Comparison of ENCODE assay signal across 27 mouse cellular contexts in the genomic region with DNA sequence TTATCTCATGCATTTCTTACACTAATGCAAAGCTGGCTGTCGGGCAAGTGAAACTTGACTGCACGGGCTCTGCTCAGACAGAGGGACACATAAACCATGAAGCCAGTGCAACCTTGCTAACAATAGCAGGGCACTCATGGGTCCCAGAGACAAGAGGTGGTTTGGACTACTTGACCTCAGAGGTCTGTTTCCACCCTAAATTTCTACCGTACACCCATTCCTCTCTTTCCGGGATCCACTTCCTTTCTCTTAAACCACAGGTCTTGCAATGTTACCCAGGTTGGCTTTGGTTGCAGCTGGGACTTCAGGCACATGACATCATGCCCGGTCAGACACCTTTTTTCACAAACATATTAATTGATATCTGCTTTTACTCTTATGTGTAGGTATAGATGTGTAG.
DNase-seq lines count a peak whose midpoint lies in the region; ATAC-seq lines count a peak whose summit lies in the region.
"Had no signal": no experiment of that assay in that cellular context is flagged by ENCODE, and none has a peak within 500 bp of the region (broad histone marks: within the 10 kb centered on the region; RNA-seq: fewer than 3 reads in every experiment).

No protein-coding gene starts in this region.

- H3K9me3 ChIP-seq in midbrain, embryonic 11.5 days (ENCODE audit: control insufficient read depth, low read length) = no peaks in the 10 kb centered on the region
- H3K9me3 ChIP-seq in midbrain, embryonic 13.5 days = no peaks in the 10 kb centered on the region; the same call in 1 of the 2 replicates
- H3K9me3 ChIP-seq: embryonic facial prominence, embryonic 12.5 days; embryonic facial prominence, embryonic 15.5 days; G1E; hindbrain, embryonic 13.5 days had no signal

- H3K36me3 ChIP-seq in midbrain, embryonic 11.5 days (ENCODE audit: control insufficient read depth, insufficient read depth, low read length) = no peaks in the 10 kb centered on the region
- H3K36me3 ChIP-seq in midbrain, embryonic 13.5 days = no peaks in the 10 kb centered on the region
- H3K36me3 ChIP-seq: embryonic facial prominence, embryonic 12.5 days; embryonic facial prominence, embryonic 15.5 days; G1E; hindbrain, embryonic 10.5 days; hindbrain, embryonic 13.5 days had no signal

- no peak overlapping the region for H3K27ac ChIP-seq in midbrain, embryonic 11.5 days (ENCODE audit: low read depth, low read length)
- no peak overlapping the region for H3K27ac ChIP-seq in midbrain, embryonic 13.5 days
- H3K27ac ChIP-seq: embryonic facial prominence, embryonic 12.5 days; embryonic facial prominence, embryonic 15.5 days; forebrain, embryonic 13.5 days; hindbrain, embryonic 10.5 days; hindbrain, embryonic 13.5 days had no signal

- ATAC-seq in midbrain, embryonic 11.5 days (ENCODE audit: low FRiP score) = no peak
- ATAC-seq in midbrain, embryonic 13.5 days = no peak
- ATAC-seq in common myeloid progenitor, adult 5-6 weeks (replicated peaks; ENCODE audit: low read depth, poor library complexity, severe bottlenecking) = peak; percentile 48
- ATAC-seq: activated CD4-positive, CD25-positive, alpha-beta regulatory T cell, adult 4 months; forebrain, embryonic 13.5 days; forebrain, embryonic 16.5 days; hindbrain, embryonic 16.5 days; inflammation-experienced regulatory T-cells, adult 6 months; intestine, embryonic 16.5 days had no signal

- no peak overlapping the region for H3K4me3 ChIP-seq in midbrain, embryonic 11.5 days (ENCODE audit: low read depth, low read length)
- no peak overlapping the region for H3K4me3 ChIP-seq in midbrain, embryonic 13.5 days (replicated peaks)
- H3K4me3 ChIP-seq: embryonic facial prominence, embryonic 12.5 days; embryonic facial prominence, embryonic 15.5 days; forebrain, embryonic 13.5 days; hindbrain, embryonic 10.5 days; hindbrain, embryonic 13.5 days had no signal

- 89% methylated on average over 5 of the region's 5 CpGs for WGBS in midbrain, embryonic 11.5 days
- 90% methylated on average over 5 of the region's 5 CpGs for WGBS in midbrain, embryonic 13.5 days

- H3K4me1 ChIP-seq in midbrain, embryonic 11.5 days (ENCODE audit: control insufficient read depth, insufficient read depth, low read length) = peaks cover 6% of the 10 kb centered on the region
- peaks cover 18% of the 10 kb centered on the region for H3K4me1 ChIP-seq in midbrain, embryonic 13.5 days (replicated peaks)

- no peak overlapping the region for H3K4me2 ChIP-seq in midbrain, embryonic 11.5 days
- no peak overlapping the region for H3K4me2 ChIP-seq in midbrain, embryonic 13.5 days (replicated peaks)
- H3K4me2 ChIP-seq: embryonic facial prominence, embryonic 12.5 days; embryonic facial prominence, embryonic 15.5 days; forebrain, embryonic 13.5 days; hindbrain, embryonic 13.5 days had no signal

- peak; percentile 10 for DNase-seq in midbrain, embryonic 11.5 days (ENCODE audit: low spot score, missing footprints)
- peak; percentile 14 for DNase-seq in induced T-regulatory cell, adult 2 months (ENCODE audit: low read depth)
- DNase-seq in thymus, postnatal 0 days (ENCODE audit: low spot score) = no peak
- DNase-seq in lung, postnatal 25 days (ENCODE audit: low spot score) = no peak
- no peak for DNase-seq in ovary, postnatal 10 days (ENCODE audit: low spot score)
- DNase-seq: adrenal gland, adult 8-10 months; adrenal gland, postnatal 25 days; cerebellum, adult 11-12 months; cerebellum, adult 8-10 months; cerebellum, postnatal 10 days; cerebellum, postnatal 36 days; gastrocnemius, postnatal 14 days; heart, adult 18-20 months; kidney, adult 18-20 months had no signal

- H3K27me3 ChIP-seq in midbrain, embryonic 11.5 days (ENCODE audit: control insufficient read depth, insufficient read depth, low read length) = no peaks in the 10 kb centered on the region
- H3K27me3 ChIP-seq in midbrain, embryonic 13.5 days = no peaks in the 10 kb centered on the region
- H3K27me3 ChIP-seq: embryonic facial prominence, embryonic 12.5 days; embryonic facial prominence, embryonic 15.5 days; forebrain, embryonic 13.5 days; hindbrain, embryonic 13.5 days had no signal

- H3K9ac ChIP-seq in midbrain, embryonic 11.5 days (ENCODE audit: low read length) = no peak overlapping the region
- no peak overlapping the region for H3K9ac ChIP-seq in midbrain, embryonic 13.5 days (replicated peaks)
- H3K9ac ChIP-seq: embryonic facial prominence, embryonic 12.5 days; embryonic facial prominence, embryonic 15.5 days; forebrain, embryonic 13.5 days; hindbrain, embryonic 13.5 days had no signal

Comparison
In these comparisons a context has a peak if more than half of its experiments do, and no peak if none do; other contexts are left out.
1. DNase-seq: peak in midbrain, embryonic 11.5 days (single experiment) and induced T-regulatory cell, adult 2 months (single experiment); none in thymus, postnatal 0 days (single experiment), lung, postnatal 25 days (single experiment) and ovary, postnatal 10 days (single experiment).